Mouse (Mus musculus) T-cell, adult 66 days (primary cell): ENCODE data around the gene Ndrg2. TPM values are rescaled to one million over a fixed set of nuclear protein-coding genes. Genes with fewer than 3 reads are reported as not detected.

Source experiments
- total RNA-seq, 2 experiments: library from RNA; stranded (reverse); gene quantifications; 3 replicates in 1 of 2; 4 replicates in 1 of 2; pipeline ENCODE4 v1.2.4; 2023

Ndrg2 gene
- 10 to 100 TPM; 17.9 to 18.4 TPM for total RNA-seq

DNA sequence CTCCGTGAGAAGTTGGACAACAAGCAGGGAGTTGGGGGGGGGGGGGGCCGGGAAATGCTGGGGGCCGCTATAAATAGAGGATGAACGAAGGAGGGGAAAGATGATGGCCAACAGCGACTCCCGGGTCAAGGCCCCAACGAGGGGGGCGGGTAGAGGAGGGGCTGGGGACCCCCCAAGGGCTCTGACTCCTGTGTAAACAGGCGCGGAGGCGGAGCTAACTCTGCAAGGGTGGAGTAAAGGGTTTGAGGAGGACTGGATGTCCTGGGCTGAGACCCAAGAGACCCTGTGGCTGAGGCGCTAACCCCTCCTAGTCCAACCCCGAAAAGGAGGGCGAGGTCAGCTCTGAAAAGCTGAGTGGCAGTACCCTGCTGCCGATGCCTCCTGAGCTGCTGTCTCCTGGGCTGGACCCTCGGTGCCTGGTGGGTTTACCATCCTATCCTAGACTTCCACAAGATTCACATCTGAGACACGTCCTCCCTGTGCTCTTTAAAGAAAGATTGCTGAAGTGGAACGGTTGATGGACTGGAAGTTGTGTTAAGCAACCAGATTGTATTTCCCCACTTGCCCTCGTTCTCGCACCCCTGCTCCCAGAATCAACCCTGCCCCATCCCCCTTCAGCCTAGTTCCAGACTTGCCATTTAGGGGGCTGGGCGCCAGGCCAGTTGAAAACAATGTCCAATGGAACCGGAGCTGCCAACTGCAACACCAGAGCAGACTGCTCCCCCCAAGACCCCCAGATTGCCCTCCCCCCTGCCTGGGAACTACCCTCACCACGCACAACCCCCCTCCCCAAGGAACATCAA is at the start of gene Ndrg2:
TSS of gene Ndrg2 (minus strand) at position 199 of the 803 bp plus-strand sequence.

DNA sequence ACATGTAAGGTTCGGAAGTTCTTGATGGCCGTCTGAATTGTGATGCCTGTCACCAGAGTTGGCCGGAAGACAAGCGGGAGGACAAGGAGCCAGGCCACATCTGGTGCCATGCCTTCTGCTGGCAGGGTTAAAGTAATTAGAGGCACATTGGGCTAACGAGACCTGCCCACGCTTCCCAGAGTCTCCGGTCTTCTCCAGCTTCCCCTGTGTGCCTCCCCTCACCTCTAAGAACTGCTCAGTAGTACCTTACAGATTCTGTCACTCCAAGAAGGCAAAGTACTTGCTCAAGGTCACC is 8.6 kb upstream of the Ndrg2 start, which contains the start of gene Rnase13:
TSS of gene Rnase13 (minus strand) at position 203 of the 295 bp plus-strand sequence.

GRCm38 (mm10) chr14:51918125-51918524 is 4.2 kb upstream of the Ndrg2 start, which contains the start of gene Tppp2:
Tppp2 (plus strand) TSS chr14:51918425.

DNA sequence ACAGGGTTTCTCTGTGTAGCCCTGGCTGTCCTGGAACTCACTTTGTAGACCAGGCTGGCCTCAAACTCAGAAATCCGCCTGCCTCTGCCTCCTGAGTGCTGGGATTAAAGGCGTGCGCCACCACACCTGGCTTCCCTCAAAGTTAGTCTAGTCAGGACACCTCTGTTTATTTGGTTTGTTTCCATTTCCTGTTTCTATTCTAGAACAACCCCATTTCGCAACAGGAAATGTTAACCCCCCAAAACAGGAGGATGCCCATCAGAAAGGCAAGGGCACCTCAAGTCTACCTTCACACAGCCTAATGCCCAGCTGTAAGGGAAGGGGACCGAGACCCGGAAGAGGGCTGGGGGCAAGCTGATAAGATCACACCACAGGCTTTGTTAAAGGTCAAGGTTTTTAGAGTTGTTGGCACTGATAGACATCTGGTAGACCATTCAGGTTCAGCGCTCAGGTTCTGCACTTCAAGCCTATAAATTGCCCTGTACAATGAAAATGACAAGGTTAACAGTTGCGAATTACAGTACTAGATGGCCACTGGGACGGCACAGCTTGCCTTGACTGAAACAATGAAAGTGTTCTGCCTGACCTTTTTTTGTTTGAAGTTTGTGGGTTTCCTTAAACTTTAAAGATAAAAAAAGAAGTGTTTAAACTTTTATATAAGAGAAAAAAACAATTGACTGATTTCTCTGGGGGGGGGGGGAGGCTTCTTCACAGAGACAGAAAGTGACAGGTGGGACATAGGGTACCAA is 21.6 kb downstream of the Ndrg2 start, which contains the start of gene Slc39a2:
TSS of gene Slc39a2 (plus strand) at position 699 of the 749 bp plus-strand sequence.

GRCm38 (mm10) chr14:51884598-51885331 is 29.2 kb downstream of the Ndrg2 start, which contains the start of gene Mettl17:
Mettl17 (plus strand) TSS chr14:51884842.

Other genes with a start within 250 kb of the Ndrg2 start
- gene Gm17079, start 218.7 kb downstream of the Ndrg2 start, total RNA-seq: not detected
- gene Gm5800, start 197.0 kb downstream of the Ndrg2 start, total RNA-seq: not detected
- gene Ang4, start 140.6 kb downstream of the Ndrg2 start, total RNA-seq: not detected
- not detected for gene AY358078, start 114.1 kb downstream of the Ndrg2 start, total RNA-seq
- gene Ear6, start 60.5 kb downstream of the Ndrg2 start, total RNA-seq: not detected
- gene Mettl17, start 29.3 kb downstream of the Ndrg2 start, total RNA-seq: 10 to 100 TPM; 69.2 to 82.2 TPM
- gene Slc39a2, start 21.3 kb downstream of the Ndrg2 start, total RNA-seq: 1 to 10 TPM; 1.5 to 1.7 TPM
- gene Tppp2, start 4.3 kb upstream of the Ndrg2 start, total RNA-seq: not detected
- not detected for gene Rnase13, start 8.6 kb upstream of the Ndrg2 start, total RNA-seq
- 1 to 10 TPM; 3.2 to 3.6 TPM for gene Arhgef40, start 70.6 kb upstream of the Ndrg2 start, total RNA-seq
- not detected for gene Tmem253, start 101.5 kb upstream of the Ndrg2 start, total RNA-seq
- 10 to 100 TPM; 11.2 to 21.6 TPM for gene Zfp219, start 106.6 kb upstream of the Ndrg2 start, total RNA-seq
- not detected for gene Olfr221, start 128.3 kb upstream of the Ndrg2 start, total RNA-seq
- 100 to 1,000 TPM; 421 to 459 TPM for gene Hnrnpc, start 189.9 kb upstream of the Ndrg2 start, total RNA-seq
- gene Rpgrip1, start 196.5 kb upstream of the Ndrg2 start, total RNA-seq: 10 to 100 TPM; 16.6 to 17.7 TPM